Mouse (Mus musculus): Measurements from ENCODE around the gene Mbtps1.

DNA sequence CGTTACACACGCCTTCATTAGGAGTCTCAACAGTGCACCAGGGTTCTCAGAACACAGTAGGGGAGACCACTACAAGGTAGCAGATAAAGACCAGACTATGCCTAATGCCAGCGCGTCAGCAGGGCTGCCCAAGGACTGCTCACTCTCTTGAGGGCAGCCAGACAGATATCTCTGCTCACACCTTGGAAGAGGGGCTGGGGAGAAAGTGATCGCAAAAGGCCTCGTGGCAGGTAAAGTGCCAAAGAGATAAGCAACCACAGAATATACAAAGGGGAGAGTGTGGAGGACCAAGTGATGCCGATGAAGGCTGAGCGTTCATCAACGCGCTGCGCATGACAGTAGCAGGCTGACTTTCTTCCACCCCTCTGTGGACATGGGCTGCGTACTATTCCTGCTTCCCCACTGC, 45.9 kb upstream of the Mbtps1 start:
- TF ChIP-seq CTCF (IDR thresholded peaks at IDR 0.05; ENCODE audit: extremely low read depth, insufficient read depth, insufficient read length, insufficient replicate concordance) (no peak), POLR2A (IDR thresholded peaks at IDR 0.05; ENCODE audit: low read depth, low read length) (no peak)
